Mouse (Mus musculus) kidney, postnatal 0 days (tissue): ENCODE measurements around the gene Olfr328. TPM values are rescaled to one million over a fixed set of nuclear protein-coding genes. Genes with fewer than 3 reads are reported as not detected.
"Not testable (repeated sequence)": the region's sequence is repeated elsewhere in the genome, so short reads cannot be mapped to it uniquely, and the experiment has no call there.

Experiments
- ATAC-seq: fragments of 200-750 bp; cut with Nextera tagmentation; replicated peaks from 2 replicates; pipeline ENCODE4 v1.8.0; 2017; ENCODE audit warnings: low read depth, moderate number of reproducible peaks, moderate TSS enrichment, moderate library complexity; ENCODE audit not compliant: low FRiP score
- DNase-seq: peaks from one replicate; pipeline ENCODE4 v3.0.0-alpha.2; 2016; ENCODE audit warnings: low spot score
- H3K27ac ChIP-seq: fragments of 300-500 bp; sonication (generic); 2 replicates; pipeline ENCODE4 v1.5.1; 2014; ENCODE audit warnings: mild to moderate bottlenecking
- H3K27me3 ChIP-seq: fragments of 300-500 bp; sonication (generic); 2 replicates; pipeline ENCODE4 v1.6.1; 2014; ENCODE audit warnings: low read length, mixed read lengths; ENCODE audit not compliant: insufficient read depth
- H3K36me3 ChIP-seq: fragments of 300-500 bp; sonication (generic); 2 replicates; pipeline ENCODE4 v1.6.1; 2014; ENCODE audit warnings: low read length, mixed read lengths; ENCODE audit not compliant: insufficient read depth
- H3K4me1 ChIP-seq: fragments of 300-500 bp; sonication (generic); replicated peaks from 2 replicates; pipeline ENCODE4 v1.6.1; 2014; ENCODE audit warnings: antibody characterized with exemption, low read length, mixed read lengths; ENCODE audit not compliant: insufficient read depth
- H3K4me2 ChIP-seq: fragments of 300-500 bp; sonication (generic); 2 replicates; pipeline ENCODE4 v1.6.1; 2014; ENCODE audit warnings: mild to moderate bottlenecking, low read length, moderate library complexity, mixed read lengths
- H3K4me3 ChIP-seq: fragments of 300-500 bp; sonication (generic); replicated peaks from 2 replicates; pipeline ENCODE4 v1.5.1; 2014; ENCODE audit warnings: low read depth, low read length
- H3K9ac ChIP-seq: fragments of 300-500 bp; sonication (generic); 2 replicates; pipeline ENCODE4 v1.6.1; 2014; ENCODE audit warnings: low read depth, low read length
- H3K9me3 ChIP-seq: fragments of 300-500 bp; sonication (generic); replicated peaks from 2 replicates; pipeline ENCODE4 v1.6.1; 2016; ENCODE audit warnings: low read length, inconsistent platforms, mixed read lengths
- CTCF ChIP-seq: IDR thresholded peaks from 2 replicates; pipeline ENCODE4 v1.5.1; 2016; ENCODE audit warnings: antibody characterized with exemption, low read depth, mild to moderate bottlenecking, moderate library complexity
- WGBS: fragments of 180-500 bp; shearing (Covaris S2); extraction: QIAGEN DNeasy Blood & Tissue Kit; methylation state at CpG from one replicate; pipeline ENCODE4 v1.1.7; 2014; 5-methylcytosine and 5-hydroxymethylcytosine counted together
- polyA plus RNA-seq: library from polyadenylated mRNA; unstranded; fragments of >200 nt; fragmentation: Nextera tagmentation; extraction: Ambion mirVana; gene quantifications from 2 replicates; pipeline ENCODE4 v1.2.1, GENCODE M21; 2015

Gene Olfr328
- polyA plus RNA-seq, 1 experiment from 2014 or later: not detected

- H3K4me2 ChIP-seq: no peak overlapping the region
- no peaks in the 10 kb centered on the region for H3K36me3 ChIP-seq
- ATAC-seq (no peak), DNase-seq (peak; percentile 63)
- 49% methylated on average over 3 of the region's 3 CpGs for WGBS
- no peak overlapping the region for H3K4me3 ChIP-seq
- TF ChIP-seq CTCF: no peak
- no peak overlapping the region for H3K9ac ChIP-seq
- H3K9me3 ChIP-seq: no peaks in the 10 kb centered on the region
- H3K4me1 ChIP-seq: no peaks in the 10 kb centered on the region
- H3K27ac ChIP-seq: no peak overlapping the region
- no peaks in the 10 kb centered on the region for H3K27me3 ChIP-seq
These were observed 33.3 kb upstream of the Olfr328 start for GRCm38 (mm10) chr11:58588620-58589250.

DNA sequence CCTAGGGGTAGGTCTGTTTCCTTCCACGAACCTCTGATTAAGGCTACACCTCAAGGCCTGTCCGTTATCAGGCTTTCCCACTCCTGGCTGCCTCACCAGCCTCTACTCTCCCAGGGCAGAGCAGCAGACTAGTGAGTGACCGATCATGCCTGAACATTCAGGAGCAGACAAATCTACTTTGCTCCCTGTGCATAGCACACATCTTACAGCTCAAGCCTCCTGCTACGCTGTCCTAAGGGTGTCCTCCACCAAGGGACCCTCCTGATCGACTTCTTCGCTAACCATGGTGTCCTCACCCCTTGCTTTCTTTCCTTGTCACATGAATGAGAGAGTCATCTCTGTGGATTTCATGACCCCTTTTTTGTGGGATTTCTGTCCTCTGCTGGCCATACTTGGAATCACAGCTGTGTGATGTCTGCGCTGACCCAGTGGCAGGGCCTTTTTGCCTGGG, 32.5 kb upstream of the Olfr328 start:
- Histone ChIP-seq H3K36me3 (no peaks in the 10 kb centered on the region), H3K27ac (no peak overlapping the region), H3K4me3 (no peak overlapping the region), H3K4me1 (no peaks in the 10 kb centered on the region), H3K27me3 (no peaks in the 10 kb centered on the region), H3K4me2 (no peak overlapping the region), H3K9me3 (no peaks in the 10 kb centered on the region), H3K9ac (no peak overlapping the region)
- ATAC-seq (no peak), DNase-seq (peak; percentile 12)
- 64% methylated on average over 7 of the region's 7 CpGs for WGBS
- peak; percentile 71 for TF ChIP-seq CTCF

DNA sequence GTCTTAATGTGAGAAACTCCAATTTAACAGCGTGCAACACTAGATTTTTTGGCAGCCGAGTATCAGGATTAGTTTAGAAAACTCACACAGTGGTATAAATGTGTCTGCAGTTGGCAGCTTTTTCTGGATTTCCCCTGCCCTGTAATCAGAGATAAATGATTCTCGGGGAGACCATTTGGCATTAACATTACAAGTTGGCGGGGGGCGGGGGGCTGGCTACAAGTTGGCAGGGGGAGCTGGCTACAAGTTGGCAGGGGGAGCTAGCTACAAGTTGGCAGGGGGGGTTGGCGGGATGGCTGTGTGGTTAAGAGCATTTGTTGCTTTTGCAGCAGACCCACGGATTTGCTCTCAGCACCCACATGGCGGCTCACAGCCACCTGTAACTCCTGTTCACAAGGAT, 23.2 kb upstream of the Olfr328 start:
- ATAC-seq (no peak), DNase-seq (no peak)
- Histone ChIP-seq H3K27ac (no peak overlapping the region), H3K4me3 (no peak overlapping the region), H3K27me3 (no peaks in the 10 kb centered on the region), H3K4me1 (no peaks in the 10 kb centered on the region), H3K36me3 (no peaks in the 10 kb centered on the region), H3K9me3 (no peaks in the 10 kb centered on the region), H3K4me2 (no peak overlapping the region), H3K9ac (no peak overlapping the region)
- no peak for TF ChIP-seq CTCF
- 78% methylated on average over 8 of the region's 8 CpGs for WGBS

DNA sequence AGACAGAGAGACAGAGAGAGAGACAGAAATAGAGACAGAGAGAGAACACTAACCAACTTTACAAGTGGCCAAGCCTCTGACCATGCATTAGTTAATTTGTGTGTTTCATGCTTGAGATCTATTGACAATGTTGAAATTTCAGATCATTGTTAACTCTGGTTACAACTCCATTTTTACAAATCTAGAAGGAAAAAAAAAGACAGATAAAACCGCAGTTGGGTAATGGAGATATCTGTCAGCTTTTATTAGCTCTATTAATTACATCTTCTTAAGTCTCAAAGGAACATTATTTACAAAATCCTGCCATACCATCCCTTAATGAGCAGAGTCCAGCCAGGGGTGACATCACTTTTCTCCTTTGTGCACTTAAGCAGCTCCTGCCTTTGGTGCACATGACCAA, 22.0 kb upstream of the Olfr328 start, which contains the start of gene Olfr325:
Gene Olfr325 (plus strand): TSS at position 301 of the 400 bp plus-strand sequence.
- ATAC-seq (no peak), DNase-seq (no peak)
- Histone ChIP-seq H3K4me3 (no peak within 1 kb of the TSS), H3K27ac (no peak within 1 kb of the TSS), H3K27me3 (no peaks in the 10 kb centered on the region), H3K9ac (no peak within 1 kb of the TSS), H3K36me3 (no peaks in the 10 kb centered on the region), H3K4me2 (no peak within 1 kb of the TSS), H3K9me3 (no peaks in the 10 kb centered on the region), H3K4me1 (no peaks in the 10 kb centered on the region)
- 60% methylated on average over 1 of the region's 1 CpGs for WGBS
- no peak for TF ChIP-seq CTCF

DNA sequence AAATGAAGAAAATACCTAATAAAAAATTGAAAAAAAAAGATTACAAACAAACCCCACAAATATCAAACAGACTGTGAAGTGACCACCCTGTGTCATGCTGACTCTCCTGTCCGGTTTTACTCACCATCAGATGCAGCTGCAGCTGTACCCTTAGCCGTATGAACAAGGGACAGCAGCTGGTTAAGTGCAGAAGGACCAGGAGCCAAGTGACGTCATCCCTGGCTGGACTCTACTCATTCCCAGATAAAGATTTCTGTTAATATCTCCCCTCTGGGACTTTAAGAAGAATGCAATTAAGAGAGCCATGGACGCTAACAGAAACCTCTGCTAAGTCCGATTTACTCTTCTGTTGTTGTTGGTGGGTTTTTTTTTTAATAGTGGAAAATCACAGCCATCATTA, 15.0 kb upstream of the Olfr328 start, which contains the start of gene Olfr224:
Gene Olfr224 (minus strand): TSS at position 149 of the 400 bp plus-strand sequence.
- H3K4me2 ChIP-seq: no peak within 1 kb of the TSS
- H3K36me3 ChIP-seq: no peaks in the 10 kb centered on the region
- no peaks in the 10 kb centered on the region for H3K27me3 ChIP-seq
- ATAC-seq (no peak), DNase-seq (peak; percentile 2)
- no peak within 1 kb of the TSS for H3K4me3 ChIP-seq
- H3K9ac ChIP-seq: no peak within 1 kb of the TSS
- WGBS: 71% methylated on average over 5 of the region's 5 CpGs
- H3K4me1 ChIP-seq: no peaks in the 10 kb centered on the region
- H3K27ac ChIP-seq: no peak within 1 kb of the TSS
- TF ChIP-seq CTCF: no peak
- no peaks in the 10 kb centered on the region for H3K9me3 ChIP-seq

GRCm38 (mm10) chr11:58546322-58546721, 9.1 kb downstream of the Olfr328 start, which contains the start of gene Olfr329-ps:
Olfr329-ps (minus strand) TSS chr11:58546422.
- Histone ChIP-seq H3K27ac (no peak within 1 kb of the TSS), H3K9me3 (no peaks in the 10 kb centered on the region), H3K27me3 (no peaks in the 10 kb centered on the region), H3K36me3 (no peaks in the 10 kb centered on the region), H3K4me2 (no peak within 1 kb of the TSS), H3K9ac (no peak within 1 kb of the TSS), H3K4me3 (no peak within 1 kb of the TSS), H3K4me1 (no peaks in the 10 kb centered on the region)
- TF ChIP-seq CTCF: no peak
- WGBS: 84% methylated on average over 5 of the region's 5 CpGs
- no peak for ATAC-seq
- no peak for DNase-seq

GRCm38 (mm10) chr11:58534736-58535135, 20.7 kb downstream of the Olfr328 start, which contains the start of gene Olfr330:
Olfr330 (minus strand) TSS chr11:58534836.
- H3K4me1 ChIP-seq, H3K27me3 ChIP-seq, H3K9ac ChIP-seq, H3K9me3 ChIP-seq, ATAC-seq, DNase-seq, H3K36me3 ChIP-seq, H3K4me3 ChIP-seq, H3K4me2 ChIP-seq, H3K27ac ChIP-seq: not testable (repeated sequence)

DNA sequence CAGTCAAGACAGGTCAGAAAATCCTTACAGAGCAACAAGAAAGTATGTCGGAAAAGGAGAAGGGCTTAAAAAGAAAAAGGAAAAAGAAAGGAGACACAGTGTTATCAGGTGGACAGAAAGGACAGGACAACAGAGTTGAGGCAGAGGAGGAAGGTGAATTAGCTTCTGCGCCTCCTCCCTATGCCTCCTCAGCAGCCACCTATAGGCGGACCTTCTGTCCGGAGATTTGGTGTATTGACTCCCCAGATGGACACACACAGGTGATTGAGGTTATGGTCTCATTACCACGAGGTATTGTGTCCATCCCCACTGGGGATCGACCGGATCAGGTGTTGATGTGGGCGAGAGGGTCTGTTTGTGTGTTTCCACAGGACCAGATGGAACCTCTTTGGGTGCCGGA, 35.7 kb downstream of the Olfr328 start:
- not testable (repeated sequence) for H3K27ac ChIP-seq, H3K4me1 ChIP-seq, H3K4me3 ChIP-seq, H3K36me3 ChIP-seq, DNase-seq, H3K9ac ChIP-seq, H3K27me3 ChIP-seq, H3K9me3 ChIP-seq, H3K4me2 ChIP-seq, ATAC-seq
- 88% methylated on average over 6 of the region's 9 CpGs for WGBS

DNA sequence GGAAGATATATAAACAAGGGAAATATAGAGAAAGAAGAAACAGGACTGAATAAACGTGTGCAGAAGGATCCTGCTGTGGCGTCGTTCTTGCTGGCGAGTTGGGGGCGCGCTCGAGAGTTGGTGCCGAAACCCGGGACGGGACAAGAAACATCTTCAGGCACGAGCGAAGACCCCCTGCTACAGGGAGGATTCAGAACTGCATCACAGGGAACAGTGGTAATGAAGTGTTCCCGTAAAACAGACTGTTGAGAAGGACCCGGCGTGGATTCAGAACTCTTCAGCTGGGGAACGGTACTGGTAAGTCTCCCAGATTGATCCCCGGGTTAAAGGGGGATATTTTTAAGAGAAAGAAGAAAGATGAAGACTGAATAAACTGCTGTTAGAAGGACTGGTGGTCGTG, 36.5 kb downstream of the Olfr328 start:
- not testable (repeated sequence) for H3K27ac ChIP-seq, H3K9me3 ChIP-seq, H3K4me2 ChIP-seq, H3K4me3 ChIP-seq, H3K27me3 ChIP-seq, H3K9ac ChIP-seq, H3K36me3 ChIP-seq, ATAC-seq, H3K4me1 ChIP-seq, DNase-seq
- WGBS: 96% methylated on average over 16 of the region's 18 CpGs
